Mouse (Mus musculus): ENCODE measurements at regions not wholly inside any gene's neighbourhood (a gene's known extent, or its start where the extent isn't known, plus 50 kb on each side); places are given as distances from the start of the nearest gene placed in this dataset.
A peak's percentile ranks its signal among the peaks of the same experiment; 100 is the strongest.

DNA sequence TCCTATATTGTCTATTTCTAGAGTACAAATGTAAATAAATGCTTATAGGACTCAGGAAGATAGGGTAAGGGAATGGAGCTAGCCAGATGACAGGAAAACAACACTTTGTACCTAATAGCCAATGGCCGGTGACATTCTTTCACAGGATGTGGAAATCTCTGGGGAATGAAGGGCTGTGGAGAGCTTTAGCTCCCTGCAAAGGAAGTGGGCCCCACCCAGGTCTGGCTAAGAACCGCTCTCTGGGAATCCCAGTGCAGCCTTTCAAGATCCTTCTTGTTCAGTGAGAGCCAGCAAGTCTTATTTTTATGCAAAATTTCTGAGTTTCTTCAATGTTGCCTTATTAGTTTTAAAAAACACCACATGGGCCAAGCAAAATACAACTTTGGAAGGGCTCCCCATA, 54.7 kb upstream of the Pappa2 start:
- peak; percentile 14 for DNase-seq

DNA sequence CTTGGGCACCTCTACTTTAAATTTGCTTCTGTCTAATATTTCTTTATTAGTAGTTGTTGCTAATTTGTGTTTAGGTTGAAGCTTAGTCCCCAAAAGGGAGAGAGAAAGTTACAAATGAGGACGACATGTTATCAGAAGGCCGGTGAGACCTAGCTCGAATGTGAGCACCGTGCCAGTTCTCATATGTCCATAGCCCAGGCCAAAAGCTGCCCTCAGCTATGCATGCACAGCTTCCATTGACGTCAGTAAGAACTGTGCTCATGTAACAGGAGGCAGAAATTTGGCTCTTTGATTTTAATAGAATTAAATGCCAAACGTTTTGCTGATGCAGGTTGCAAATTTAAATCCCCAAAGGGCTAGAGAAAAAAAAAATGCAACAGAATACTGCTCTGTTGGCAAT, 56.1 kb upstream of the Pappa2 start:
- DNase-seq: no peak

DNA sequence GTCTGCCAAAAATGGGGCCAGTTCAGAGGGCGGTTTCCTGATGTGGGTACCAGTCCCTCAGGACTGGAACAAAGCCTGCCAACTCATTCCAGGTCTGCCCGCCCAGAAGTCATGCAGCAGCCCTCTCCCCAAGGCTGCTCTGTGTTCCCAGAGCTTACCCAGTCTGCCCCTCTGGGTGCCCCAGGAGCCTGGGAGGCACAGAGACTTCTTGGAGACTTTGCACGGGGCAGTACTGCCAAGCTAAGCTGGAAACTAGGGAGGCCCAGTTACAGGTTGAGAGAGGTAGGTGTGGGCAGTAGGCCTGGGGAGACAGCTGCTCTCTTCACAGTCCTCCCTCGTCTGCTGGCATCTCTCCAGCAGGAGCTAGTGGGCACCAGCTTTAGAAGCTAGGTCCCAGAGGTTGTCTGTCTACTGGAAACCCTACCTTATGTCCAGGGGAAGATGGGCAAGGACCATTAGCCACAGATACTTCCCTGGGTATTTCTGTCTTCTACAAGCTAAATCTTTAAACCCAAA, 65.6 kb upstream of the Pappa2 start:
- DNase-seq: no peak

DNA sequence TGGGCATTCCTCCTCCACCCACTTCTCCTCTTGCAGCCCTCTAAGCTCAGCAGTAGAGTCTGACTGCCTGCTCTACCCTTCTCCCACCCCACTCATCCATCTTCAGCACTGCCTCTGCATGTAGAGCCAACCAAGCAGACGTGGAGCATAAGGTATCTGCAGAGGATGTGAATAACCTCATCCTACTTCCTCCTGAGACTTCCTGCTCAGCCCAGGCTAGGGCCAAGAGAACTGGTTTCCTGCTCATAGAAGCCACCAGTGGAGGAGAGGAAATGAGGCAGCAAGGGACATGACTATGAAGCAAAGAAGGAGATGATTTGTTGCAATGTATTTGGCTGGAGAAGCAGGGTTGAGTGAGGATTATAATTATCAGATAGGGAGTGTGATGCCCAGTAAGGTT, 84.7 kb upstream of the Pappa2 start:
- DNase-seq: peak; percentile 20

DNA sequence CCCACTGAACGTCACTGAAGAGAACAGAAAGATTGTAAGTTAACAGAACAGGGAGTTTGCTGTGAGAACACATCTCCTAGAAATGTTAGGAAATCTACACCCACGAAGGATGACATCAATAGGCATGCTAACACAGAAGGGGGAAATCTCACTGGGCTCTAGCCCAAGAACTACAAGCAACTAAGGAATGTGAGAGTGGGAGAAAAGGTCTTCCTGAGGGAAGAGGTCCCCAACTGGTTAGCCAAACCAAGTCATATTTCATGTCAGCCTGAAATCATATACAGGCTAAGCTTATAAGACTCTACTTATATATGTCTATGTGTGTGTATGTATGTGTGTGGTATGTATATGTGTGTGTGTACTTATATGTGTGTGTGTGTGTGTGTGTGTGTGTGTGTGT, 118.9 kb upstream of the Pappa2 start:
- no peak for DNase-seq

DNA sequence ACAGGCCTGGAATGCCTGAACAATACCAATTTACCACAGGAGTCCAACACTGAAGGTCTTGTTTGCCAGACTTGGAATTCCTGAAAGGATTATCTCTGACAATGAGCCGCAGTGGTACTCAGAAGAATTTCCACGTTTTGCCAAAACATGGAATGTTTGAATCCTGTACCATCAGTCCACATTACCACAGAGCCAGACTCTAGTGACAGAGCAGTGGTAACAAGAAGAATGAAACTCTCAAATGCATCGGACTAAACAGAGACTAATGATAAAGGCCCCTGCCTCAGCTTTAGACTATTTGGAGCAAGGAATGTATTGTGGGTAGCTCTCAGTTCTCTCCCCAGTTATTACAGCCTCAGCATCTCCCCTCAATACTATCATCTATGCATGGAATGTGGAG, 109.9 kb upstream of the Cop1 start:
- DNase-seq: no peak

DNA sequence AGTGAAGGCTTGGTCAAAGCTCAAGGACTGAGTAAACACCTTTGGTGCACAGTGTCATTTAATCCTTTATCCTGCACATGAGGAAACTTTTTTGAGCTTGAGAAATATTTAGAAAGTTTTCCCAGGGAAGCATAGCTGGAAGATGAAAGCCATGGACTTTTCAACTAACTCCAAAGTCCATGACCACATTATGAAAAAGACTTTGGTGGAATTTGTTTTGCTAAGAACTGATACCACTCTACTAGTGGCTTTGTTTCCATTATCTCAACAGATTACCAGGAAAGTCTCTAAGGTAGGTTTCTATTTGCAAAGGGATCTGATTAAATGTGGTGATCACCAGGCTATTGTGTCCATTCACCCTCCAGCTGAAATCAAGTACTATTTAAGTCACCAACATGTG, 107.2 kb upstream of the Cop1 start:
- no peak for DNase-seq

DNA sequence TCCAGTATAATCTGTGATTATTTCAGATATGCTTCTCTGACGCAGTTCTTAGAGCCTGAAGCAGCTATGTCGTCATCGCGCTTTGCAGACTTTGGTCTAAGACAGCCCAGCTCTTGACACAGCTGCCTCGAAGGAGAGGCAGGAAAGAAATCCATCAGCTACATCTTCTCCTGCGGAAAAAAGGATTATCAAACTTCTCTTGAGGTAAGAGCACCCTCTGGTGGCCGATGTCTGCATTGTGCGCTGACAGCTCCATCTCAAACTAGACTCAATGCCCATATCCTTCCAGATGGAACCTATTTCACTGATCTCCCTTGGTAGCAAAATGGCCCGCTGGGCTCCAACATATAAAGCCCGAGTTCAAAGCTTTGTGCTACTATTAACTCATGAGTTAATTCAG, 96.8 kb upstream of the Cop1 start:
- peak; percentile 19 for DNase-seq

DNA sequence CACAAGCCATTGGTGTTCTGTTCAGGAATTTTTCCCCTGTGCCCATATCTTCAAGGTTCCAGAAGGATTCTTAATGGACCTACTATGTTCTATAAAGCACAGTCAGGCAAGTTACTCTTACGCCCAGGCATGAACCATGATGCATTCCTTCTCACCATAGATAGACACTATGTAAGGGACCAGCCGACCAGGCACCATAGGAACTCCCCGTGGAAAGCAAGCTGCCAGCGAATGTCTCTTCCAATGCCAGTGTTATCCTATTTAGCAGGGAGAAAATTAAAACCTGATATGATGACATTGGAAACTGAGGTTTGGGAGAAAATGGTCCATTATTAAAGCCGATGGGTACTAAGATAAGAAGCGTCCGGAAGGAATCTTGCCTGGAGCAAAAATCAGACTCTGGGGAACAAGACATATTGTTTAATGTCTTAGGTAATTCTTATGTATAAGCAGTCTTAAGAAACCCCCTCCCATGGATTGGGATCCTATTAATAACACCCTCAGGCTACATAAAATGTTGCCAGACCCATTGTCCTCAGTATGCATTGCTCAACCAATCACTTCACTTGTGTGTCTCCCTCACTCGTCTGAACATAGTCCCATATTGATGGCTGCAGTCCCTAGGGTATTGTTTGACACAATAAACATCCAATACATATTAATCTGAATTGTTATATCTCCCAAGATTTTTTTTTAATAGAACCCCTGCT, 84.2 kb upstream of the Cop1 start:
- no peak for DNase-seq

DNA sequence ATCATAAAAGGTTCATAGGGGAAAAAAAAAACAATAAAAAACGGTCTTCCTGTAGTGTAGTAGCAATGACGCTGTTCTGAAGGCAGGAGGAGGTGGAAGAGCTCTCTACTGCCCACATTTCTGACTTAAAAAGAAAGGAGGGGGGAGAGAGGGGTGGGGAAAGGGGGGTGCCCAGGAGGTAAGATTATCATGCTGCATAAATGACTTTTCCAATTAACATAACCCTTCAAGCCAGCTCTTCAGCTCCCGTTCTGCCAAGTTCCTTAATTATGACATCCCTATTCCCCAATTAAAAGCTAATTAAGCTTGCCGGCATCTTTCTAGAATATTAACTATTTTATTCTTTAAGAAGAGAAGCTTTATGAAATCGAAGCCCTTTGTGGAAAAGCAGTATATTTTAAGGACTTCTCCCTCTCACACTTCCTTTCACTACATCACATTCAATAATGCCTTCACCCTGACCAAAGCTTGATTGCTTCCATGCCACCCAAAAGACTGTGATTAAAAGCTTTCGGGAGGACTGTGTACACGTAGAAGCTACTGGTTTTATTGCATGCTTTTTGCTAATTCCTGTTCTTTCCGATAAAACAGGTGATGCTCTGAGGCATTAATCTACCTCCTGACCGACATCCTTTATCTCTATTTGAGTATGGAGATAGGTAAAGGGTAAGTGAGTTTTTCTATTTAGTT, 83.5 kb upstream of the Cop1 start:
- no peak for DNase-seq

DNA sequence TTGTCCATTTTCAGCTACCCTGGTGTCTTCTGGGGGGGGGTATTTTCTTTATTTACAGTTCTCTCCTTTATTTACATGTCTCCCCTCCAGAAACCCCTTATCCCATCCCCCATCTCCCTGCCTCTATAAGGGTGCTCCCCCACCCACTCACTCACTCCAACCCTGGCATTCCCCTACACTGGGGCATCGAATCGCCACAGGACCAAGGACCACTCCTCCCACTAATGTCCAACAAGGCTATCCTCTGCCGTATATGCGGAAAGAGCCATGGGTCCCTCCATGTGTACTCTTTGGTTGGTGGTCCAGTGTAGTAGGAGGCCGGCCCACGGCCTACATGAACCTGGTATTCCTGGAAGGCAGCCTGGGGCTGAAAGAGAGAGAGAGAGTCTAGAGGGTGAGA, 82.9 kb upstream of the Cop1 start:
- no peak for DNase-seq

DNA sequence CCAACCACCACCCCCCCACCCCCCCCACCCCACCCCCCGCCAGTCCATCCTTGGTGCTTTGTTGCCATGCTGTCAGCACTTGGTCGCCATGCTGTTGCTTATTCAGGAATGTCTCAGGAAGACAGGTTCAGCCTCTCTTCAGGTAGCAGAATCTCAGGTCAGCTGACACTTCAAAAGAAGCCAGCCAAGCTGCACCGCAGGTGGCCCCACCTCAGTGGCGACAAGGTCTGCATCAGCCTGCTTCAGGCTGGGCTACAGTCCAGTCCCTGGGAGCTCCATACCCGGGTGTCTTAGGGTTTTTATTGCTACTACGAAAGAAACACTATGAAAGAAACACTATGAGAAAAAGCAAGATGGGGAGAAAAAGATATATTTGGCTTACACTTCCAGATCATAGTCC, 82.4 kb upstream of the Cop1 start:
- DNase-seq: no peak

DNA sequence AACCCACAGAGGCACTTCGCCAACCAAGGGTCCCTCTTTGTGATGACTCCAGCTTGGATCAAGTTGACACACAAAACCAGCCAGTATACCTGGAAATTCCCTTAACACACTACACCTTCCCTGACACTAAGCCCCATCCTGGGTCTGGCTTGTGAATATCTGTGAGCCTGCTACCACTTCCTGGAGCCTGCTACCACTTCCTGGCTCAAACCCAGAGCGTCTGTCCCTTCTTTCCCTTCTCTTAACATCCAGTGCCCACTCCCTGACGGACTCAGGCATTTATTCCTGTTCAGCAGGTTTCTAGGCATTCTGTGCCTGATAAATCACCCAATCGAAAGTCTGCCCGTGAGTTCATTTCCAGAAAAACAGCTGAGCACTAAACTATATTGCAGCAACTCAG, 81.8 kb upstream of the Cop1 start:
- no peak for DNase-seq

DNA sequence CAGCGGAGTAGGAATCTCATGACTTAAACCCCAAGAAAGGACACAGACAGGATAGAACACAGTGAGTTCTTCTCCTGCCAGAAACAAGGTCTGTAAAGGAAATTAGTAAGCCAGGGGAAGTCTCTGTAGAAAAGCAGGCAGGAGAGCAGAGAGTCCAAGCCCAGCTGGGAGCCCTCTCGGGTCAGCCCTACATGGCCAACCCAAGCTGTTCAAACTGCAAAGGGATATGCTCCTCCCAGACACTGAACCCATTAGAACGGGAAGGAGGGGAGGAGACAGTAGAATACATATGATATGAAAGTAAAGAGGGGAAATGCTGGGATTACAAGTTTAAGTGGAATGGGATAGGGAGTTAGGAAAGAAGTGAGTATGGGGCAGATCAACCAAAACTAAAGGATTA, 75.7 kb upstream of the Cop1 start:
- no peak for DNase-seq

DNA sequence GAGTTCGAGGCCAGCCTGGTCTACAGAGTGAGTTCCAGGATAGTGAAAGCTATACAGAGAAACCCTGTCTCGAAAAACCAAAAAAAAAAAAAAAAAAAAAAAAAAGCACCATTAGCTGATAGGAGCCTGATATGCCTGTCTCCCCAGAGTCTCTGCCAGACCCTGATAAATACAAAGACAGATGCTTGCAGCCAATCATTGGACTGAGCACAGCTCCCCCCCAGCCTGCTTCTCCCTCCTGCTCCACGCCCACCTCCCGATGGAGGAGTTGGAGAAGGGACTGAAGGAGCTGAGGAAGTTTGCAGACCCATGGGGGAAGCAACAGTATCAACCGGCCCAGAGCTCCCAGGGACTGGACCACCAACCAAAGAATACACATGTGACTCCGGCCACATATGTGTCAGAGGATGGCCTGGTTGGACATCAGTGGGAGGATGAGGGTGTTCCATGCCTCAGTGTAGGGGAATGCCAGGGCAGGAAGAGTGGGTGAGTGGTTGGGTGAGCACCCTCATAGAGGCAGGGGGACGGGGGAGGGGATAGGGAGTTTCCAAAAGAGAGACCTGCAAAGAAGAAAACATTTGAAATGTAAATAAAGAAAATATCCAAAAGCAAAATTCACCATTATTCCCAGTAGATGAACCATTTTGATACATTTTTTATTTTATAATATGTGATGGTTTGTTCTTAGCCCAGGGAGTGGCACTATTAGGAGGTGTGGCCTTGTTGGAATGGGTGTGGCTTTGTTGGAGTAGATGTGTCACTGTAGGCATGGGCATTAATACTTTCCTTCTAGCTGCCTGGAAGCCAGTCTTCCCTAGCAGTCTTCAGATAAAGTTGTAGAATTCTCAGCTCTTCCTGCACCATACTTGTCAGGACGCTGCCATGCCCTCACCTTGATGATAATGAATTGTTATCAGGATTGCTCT, 71.8 kb upstream of the Cop1 start:
- no peak for DNase-seq

DNA sequence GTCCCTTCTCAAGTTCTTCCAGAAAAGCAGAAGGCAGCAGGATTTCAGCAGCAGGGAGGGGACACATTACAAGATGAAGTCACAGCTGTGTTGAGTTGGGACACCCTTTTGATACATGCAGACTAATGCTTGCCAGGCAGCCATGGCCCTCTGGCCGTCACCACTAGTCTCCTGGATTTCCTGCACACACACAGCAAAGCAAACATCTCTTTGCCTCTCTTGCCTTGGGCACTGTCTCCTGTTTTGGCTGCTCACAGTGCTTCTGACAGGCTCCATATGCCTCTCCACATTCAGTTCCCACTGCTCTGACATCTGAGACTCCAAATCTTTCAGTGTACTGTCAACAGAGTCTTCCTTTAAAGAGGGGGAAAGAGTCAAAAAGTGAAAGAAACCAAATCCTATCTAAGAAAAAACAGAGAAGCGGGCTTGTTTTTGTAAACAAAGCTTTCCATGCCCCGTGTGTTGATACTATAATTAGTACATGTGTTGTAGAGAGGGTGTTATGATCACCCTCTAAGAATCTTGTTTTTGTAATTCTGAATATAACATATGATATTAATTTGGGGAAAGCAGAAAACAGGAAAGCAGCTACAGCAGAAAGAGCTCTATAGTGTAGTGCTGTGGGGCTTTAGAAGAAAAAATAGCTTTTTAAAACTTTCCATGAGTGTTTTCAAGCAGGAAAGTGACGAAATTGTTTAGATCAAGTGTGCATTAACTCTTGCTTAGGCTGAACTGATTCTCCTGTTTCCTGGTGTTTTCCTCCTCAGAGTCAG, 68.8 kb upstream of the Cop1 start:
- no peak for DNase-seq

DNA sequence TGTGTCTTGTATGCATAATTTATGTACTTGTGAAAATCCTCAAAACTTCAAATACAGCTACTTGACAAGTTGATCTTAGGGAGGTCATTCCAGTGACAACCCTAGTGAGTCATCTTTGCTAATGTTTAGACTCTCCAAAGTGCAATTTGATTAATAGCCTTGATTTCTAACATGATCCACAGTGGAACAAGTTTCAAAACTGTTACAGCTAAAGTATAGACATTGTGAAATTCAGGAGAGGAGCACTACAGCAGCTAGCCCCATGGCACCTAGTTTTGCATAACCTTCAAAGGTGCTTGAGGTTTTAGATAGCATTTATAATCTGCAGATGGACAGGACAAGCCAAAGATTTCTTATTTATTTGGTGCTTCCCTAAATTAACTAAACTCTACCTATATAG, 50.1 kb upstream of the Cop1 start:
- no peak for DNase-seq

Measured in kidney, adult 11 months (tissue).